Mouse (Mus musculus): Measurements from ENCODE around the gene Zscan4e.
"Not testable (repeated sequence)": the region's sequence is repeated elsewhere in the genome, so short reads cannot be mapped to it uniquely, and the experiment has no call there.

Zscan4e gene

DNA sequence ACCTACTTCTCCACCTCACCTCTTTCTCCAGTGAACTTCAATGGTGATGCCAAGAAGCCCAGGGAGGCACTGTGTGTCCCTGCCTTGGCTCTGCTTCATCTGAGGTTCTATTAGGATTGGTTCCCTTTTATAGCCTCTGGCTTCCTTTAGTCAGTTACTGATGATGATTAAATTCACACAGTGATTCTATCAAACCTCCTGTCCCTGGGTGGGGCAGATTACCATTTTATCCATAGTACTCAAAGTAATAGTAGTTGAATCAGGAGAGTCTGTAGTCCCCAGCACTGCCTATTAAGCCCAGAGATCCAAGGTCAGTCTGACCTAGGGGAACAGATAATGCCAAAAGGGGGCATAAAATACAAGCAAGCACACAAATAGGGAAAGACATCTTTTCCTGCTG lies at the start of gene Zscan4e:
Gene Zscan4e (minus strand): TSS at position 101 of the 400 bp plus-strand sequence.
- DNase-seq (ENCODE audit: low spot score): not testable (repeated sequence)
